Mouse (Mus musculus) gastrocnemius, postnatal 10 days (tissue): ENCODE results near the gene Sbno2. TPM values are rescaled to one million over a fixed set of nuclear protein-coding genes. Genes with fewer than 3 reads are reported as not detected.

Experiments used
- DNase-seq: peaks from one replicate; pipeline ENCODE4 v3.0.0; 2021; ENCODE audit warnings: mixed read lengths
- total RNA-seq, 2 experiments: library from RNA; stranded (reverse); gene quantifications; 2 replicates each; pipeline ENCODE4 v1.2.3; 2021

Sbno2 gene
- total RNA-seq, 2 experiments from 2014 or later, result 7.7 to 11.6 TPM

DNA sequence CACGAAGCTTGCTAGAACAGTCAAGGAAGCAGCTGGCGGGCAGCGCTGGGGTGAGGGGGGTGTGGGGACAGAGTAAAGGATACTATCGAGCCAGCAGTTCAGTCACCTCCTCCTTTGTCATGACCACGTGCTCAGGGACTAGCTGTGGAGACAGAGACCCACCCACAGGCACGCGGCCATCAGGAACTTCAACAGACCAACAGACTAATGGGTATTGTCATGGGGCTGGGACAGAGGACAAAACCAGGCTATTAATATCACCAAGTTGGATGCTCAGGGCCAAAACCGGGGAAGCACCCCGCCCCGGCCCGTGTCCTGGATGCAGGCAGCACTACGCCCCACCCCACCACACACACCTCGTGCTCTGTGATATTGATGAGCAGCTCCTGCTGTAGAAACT, 68.5 kb downstream of the Sbno2 start:
- DNase-seq, result no peak

- DNase-seq, result no peak
Observed at GRCm38 (mm10) chr10:80035686-80036085, 69.7 kb downstream of the Sbno2 start.

GRCm38 (mm10) chr10:80035148-80035547, 70.2 kb downstream of the Sbno2 start:
- DNase-seq, result no peak

- DNase-seq, result no peak
Observed at GRCm38 (mm10) chr10:80033511-80034391, 71.6 kb downstream of the Sbno2 start.

GRCm38 (mm10) chr10:80032799-80033480, 72.4 kb downstream of the Sbno2 start:
- DNase-seq, result no peak

DNA sequence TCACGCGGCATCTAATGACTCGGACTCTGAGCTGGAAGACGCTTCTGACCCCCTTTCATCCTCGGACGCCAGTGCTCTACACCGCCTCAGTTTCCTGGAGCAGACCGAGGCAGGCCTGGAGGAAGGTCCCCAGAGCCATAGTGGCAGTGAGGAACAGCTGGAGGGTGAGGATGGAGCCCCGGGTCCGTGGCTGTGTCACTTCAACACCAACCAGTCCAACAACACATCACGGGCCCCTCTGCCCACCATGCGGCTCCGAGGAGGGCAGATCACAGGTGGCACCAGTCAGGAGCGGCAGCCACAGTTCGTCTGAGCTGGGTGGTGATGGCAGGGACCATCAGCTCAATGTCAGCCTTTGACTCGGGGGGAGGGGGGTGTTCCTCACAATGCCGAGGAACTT, 74.6 kb downstream of the Sbno2 start:
- DNase-seq, result no peak

DNA sequence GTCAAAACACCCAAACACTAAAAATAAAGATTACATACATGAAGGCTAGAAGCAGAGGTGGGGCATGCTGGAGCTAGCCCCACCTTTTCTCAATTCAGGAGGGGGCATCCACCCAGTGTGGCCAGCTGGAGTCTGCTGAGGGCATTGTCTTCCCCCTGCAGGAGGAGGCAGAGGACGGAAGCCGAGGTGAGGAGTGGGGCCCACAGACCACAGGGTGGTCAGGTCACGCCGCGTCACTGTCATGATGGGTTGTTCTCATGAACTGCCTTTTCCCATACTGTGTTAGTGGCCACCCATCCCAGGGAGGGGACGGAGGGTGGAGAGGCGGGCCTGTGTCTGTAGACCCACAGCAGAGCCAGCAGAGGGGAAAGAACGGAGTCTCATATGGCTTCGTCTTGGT, 75.2 kb downstream of the Sbno2 start:
- no peak for DNase-seq

- no peak for DNase-seq
Observed at GRCm38 (mm10) chr10:80028521-80028846, 76.9 kb downstream of the Sbno2 start.

GRCm38 (mm10) chr10:80027681-80028520, 77.5 kb downstream of the Sbno2 start:
- DNase-seq, result no peak

DNA sequence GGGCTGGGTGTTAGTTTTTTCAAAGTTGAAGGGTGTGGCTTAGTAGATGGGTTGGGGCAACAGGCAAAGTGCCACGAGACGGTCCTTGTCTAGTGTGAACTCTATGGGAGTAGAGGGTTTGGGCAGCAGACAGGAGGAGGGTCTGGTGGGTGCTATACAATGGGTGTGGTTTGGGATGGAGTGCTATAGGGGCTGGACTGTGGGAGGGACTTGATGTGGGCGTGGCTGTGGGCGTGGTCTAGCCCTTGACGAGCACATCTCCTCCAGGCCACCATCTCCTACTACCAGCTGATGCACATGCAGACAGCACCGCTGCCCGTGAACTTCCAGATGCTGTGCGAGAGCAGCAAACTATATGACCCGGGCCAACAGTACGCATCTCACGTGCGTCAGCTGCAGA, 79.5 kb downstream of the Sbno2 start:
- DNase-seq, result no peak

DNA sequence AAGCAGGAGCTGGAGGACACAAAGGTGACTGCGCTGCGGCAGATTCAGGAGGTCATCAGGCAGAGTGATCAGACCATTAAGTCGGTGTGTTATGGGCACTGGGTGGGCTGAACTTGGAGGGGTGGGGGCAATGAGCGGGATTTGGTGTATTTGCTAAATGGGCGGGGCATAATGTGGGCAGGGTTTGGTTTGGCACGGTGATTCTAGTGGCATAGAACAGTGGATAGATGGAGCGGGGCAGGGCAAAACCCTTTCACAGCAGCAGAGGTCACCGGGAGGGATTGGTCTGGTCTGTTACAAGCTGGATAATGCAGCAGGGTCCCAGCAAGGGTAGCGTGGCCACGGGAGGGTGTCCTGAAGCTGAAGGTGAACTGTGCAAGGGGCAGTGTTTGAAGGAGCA, 79.9 kb downstream of the Sbno2 start:
- no peak for DNase-seq

DNA sequence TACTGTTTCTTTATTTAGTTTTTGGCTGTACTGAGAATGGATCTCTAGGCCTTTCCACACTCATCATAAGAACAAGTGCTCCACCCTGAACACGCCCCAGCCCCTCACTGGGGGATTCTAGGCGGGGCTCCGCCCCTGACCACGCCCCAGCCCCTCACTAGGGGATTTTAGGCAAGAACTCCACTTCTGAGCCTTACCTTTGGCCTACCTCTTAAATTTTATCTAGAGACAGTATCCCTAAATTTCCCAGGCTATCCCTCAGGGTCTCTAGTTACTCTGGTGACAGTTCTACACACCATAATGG, 80.4 kb downstream of the Sbno2 start:
- no peak for DNase-seq

GRCm38 (mm10) chr10:80024229-80025043, 80.9 kb downstream of the Sbno2 start:
- no peak for DNase-seq

DNA sequence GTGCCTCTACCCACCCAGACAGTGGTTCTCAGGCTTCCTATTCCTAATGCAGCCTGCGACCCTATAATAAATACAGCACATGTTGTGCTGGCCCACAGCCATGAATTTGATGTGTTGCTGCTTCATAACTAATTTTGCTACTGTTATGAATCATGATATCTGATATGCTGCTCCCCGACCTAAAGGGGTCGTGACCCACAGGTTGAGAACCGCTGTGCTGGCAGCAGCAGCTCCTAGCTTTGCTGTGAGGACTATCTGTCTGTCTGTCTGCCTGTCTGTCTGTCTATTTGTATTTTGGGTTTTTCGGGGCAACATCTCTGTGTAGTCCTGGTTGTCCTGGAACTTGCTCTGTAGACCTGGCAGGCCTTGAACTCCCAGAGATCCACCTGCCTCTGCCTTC, 81.6 kb downstream of the Sbno2 start:
- DNase-seq, result no peak

DNA sequence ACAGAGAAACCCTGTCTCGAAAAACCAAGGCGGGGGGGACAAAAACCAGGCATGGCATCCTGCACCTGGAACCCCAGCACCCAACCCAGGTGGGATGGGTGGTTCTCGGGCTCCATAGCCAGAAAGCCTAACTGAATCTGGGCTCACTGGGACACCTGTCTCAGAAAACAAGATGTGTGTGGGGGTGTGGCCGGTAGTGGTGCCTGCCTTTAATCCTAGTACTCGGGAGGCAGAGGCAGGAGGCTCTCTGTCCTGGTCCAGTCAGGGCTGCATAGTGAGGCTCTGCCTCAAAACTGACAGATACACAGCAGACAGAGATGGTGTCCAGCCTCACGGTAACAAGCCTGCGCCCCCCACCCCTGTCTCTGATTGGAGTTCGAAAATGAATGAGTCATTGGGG, 82.6 kb downstream of the Sbno2 start:
- DNase-seq, result no peak

DNA sequence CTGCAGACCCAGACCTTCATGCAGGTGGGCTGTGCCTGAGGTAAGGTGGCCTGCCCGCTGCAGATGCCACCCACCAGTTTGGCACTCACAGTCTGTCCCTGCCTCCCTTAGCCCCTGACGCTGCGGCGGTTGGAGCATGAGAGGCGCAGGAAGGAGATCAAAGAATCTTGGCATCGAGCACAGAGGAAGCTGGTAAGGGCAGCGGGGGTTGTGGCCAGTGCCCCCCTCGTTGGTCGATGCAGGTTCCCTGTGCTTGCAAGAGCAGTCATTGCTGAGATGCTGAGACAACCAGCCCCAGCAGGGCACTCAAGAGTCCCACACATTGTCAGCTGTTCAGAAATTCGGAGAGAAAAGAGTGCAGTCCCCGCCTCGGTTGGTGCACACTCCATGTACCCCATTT, 83.2 kb downstream of the Sbno2 start:
- DNase-seq, result no peak

- DNase-seq, result no peak
Observed at GRCm38 (mm10) chr10:80021320-80021641, 84.1 kb downstream of the Sbno2 start.

- DNase-seq, result no peak
Observed at GRCm38 (mm10) chr10:80020603-80021319, 84.6 kb downstream of the Sbno2 start.

DNA sequence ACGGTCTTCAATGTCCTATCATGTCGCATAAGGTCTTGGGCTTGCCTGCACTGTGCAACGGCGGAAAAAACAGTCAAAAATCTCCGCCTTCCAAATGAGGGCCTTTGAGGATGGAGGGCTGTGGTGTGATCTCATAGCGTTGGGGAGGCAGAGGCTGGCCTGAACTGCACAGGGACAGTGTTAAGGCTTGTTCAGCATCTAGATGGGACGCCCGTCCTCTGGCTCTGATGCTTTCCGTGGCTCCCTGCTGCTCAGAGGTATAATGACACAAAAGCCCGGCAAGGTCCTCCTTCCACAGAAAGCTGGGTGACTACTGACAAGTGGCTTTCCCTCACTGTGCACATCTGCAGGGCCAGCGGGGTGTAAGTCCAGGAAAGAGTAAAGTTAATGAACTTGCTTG, 85.2 kb downstream of the Sbno2 start:
- no peak for DNase-seq

- DNase-seq, result no peak
Observed at GRCm38 (mm10) chr10:80019471-80020131, 85.8 kb downstream of the Sbno2 start.

DNA sequence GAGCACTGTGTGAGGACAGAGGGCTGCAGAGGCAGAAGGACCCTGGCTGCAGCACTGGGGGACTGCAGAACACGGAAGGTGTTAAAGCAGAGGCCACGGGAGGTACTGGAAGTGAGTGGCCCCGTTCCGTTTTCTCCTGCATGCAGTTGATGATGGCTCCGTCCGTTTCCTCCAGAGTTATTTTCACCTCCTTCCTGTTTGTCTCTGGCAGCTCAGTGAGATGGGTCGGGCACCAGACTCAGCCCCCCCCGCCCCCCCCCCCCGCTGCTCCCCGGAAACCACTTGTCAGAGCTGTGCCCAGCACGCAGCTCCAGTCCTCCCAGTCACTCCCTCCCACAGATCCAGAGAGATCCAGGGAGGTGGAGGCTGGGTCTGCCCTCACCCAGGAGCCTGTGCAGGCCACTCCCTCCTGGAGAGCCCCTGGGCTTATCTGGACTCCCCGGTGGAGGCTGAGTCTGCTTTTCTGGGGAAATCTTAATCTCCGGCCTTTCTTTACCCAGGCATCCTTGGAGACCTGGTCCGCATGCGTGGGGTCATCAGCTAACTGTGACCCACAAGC, 86.6 kb downstream of the Sbno2 start:
- DNase-seq, result no peak
